Mouse (Mus musculus) bone marrow, adult 2 months (tissue): Measurements from ENCODE around the gene Hist2h2ac. TPM values are rescaled to one million over a fixed set of nuclear protein-coding genes. Genes with fewer than 3 reads are reported as not detected.
"Not testable (repeated sequence)": the region's sequence is repeated elsewhere in the genome, so short reads cannot be mapped to it uniquely, and the experiment has no call there.

Experiments
- H3K27ac ChIP-seq: fragments of 200-500 bp; 2 replicates; pipeline ENCODE4 v1.5.1; 2012; ENCODE audit warnings: low read depth, mild to moderate bottlenecking, control low read depth, inconsistent platforms, low read length; ENCODE audit not compliant: control insufficient read depth, poor library complexity, insufficient read depth
- H3K4me1 ChIP-seq: fragments of 200-500 bp; 2 replicates; pipeline ENCODE4 v1.6.1; 2011; ENCODE audit warnings: low read length; ENCODE audit not compliant: control insufficient read depth, insufficient read depth
- H3K4me3 ChIP-seq: fragments of 200-500 bp; replicated peaks from 2 replicates; pipeline ENCODE3; 2011; ENCODE audit warnings: mild to moderate bottlenecking, low read depth, low read length, control low read depth; ENCODE audit not compliant: control insufficient read depth
- CTCF ChIP-seq: fragments of 200-500 bp; IDR thresholded peaks from 2 replicates; pipeline ENCODE4 v1.5.1; 2011; ENCODE audit warnings: low read length, control low read depth; ENCODE audit not compliant: control insufficient read depth, insufficient read depth
- POLR2A ChIP-seq: fragments of 200-500 bp; IDR thresholded peaks from 2 replicates; pipeline ENCODE4 v1.6.1; 2011; ENCODE audit warnings: low read depth, mild to moderate bottlenecking, control low read depth, low read length, borderline replicate concordance; ENCODE audit not compliant: control insufficient read depth
- WGBS: fragments of 180-500 bp; shearing (Covaris S2); methylation state at CpG from one replicate; pipeline ENCODE4 v1.1.7; 2018; 5-methylcytosine and 5-hydroxymethylcytosine counted together
- polyA plus RNA-seq: library from polyadenylated mRNA; stranded (reverse); fragments of >200 nt; gene quantifications from 2 replicates; pipeline ENCODE4 v1.2.4, GENCODE M21; 2011; ENCODE audit warnings: low replicate concordance; ENCODE audit not compliant: missing spikeins, insufficient read depth, insufficient read length

Hist2h2ac gene
- polyA plus RNA-seq, 1 experiment, result 25.1 TPM

DNA sequence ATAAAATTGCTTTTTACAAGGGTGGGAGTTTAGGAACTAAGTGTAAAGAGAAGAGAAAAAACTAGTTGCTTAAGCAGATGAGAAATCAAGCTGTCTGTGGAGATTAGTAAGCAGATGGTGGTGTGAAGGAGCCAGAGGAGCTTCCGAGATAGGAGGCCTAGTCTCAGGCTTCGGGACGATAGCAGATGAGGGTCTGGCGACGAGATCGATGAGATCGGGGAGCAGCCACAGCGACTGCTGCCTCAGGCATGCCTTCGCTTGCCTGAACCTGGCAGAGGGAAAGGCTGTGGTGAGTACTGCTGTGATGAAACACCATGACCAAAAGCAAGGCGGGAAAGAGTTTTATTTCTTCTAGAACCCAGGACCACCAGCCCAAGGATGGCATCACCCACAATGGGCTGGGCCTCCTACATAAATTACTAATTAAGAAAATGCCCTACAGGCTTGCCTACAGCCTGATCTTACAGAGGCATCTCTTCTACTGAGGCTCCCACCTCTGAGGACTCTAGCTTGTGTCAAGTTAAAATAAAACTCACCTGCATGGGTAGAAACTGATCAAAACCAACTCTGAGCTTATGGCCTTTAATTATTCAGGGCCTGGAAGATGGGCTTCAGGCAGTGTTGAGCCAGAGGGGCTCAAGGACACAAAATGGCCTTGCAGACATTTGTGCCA, 34.1 kb upstream of the Hist2h2ac start:
- H3K4me3 ChIP-seq, result no peak overlapping the region
- peak overlapping the region; percentile 63 for H3K27ac ChIP-seq
- H3K4me1 ChIP-seq, result peaks cover 1% of the 10 kb centered on the region; the same call in 1 of the 2 replicates
- 61% methylated on average over 10 of the region's 10 CpGs for WGBS
- no peak for TF ChIP-seq POLR2A
- no peak for TF ChIP-seq CTCF

DNA sequence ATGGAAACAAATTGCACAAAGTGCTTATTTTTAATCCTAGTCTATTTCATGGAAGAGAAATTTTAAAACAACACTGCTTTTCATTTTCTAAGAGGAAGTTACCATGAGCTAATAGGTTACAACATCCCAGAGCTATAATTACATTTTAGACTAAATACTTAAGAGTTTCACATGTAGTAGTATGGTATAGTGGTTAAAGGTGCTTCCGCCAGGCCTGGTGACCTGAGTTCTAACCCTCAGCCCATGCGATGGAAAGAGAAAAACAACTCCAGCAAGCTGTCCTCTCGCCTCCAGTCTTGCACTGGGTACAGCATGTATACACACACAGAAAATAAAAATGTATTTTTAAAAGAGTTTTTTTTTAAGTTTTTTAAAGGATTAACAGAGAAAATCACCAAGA, 31.1 kb upstream of the Hist2h2ac start:
- H3K4me1 ChIP-seq, result peaks cover 3% of the 10 kb centered on the region
- WGBS, result 37% methylated on average over 3 of the region's 3 CpGs

DNA sequence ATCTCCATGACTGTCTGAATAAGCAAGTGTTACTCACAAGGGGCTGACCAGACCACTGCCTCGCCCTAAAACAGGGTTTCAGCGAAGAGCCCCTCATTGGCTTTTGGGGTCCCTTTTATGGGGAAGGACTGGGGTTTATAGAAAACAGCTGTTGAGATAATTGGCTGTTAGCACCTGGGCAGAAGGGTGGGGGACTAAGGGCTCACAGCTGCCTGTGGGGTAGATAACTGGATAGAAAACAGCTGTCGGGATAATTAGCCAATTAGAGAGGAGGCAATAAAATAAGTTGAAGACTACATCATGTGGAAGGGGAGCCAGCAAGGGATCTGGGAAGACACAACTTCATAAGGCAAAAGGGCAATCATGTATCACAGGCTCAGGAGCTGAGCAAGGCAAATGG, 30.2 kb upstream of the Hist2h2ac start:
- Histone ChIP-seq H3K27ac (peak overlapping the region; percentile 40; the same call in 1 of the 2 replicates), H3K4me1 (peaks cover 3% of the 10 kb centered on the region), H3K4me3 (no peak overlapping the region)
- WGBS, result 77% methylated on average over 3 of the region's 3 CpGs
- TF ChIP-seq POLR2A, result no peak
- TF ChIP-seq CTCF, result no peak

More for the DNA sequence above, 31.1 kb upstream of the Hist2h2ac start:
- TF ChIP-seq CTCF (no peak), POLR2A (no peak)
- H3K27ac ChIP-seq, result no peak overlapping the region; the same call in 1 of the 2 replicates
- no peak overlapping the region for H3K4me3 ChIP-seq

DNA sequence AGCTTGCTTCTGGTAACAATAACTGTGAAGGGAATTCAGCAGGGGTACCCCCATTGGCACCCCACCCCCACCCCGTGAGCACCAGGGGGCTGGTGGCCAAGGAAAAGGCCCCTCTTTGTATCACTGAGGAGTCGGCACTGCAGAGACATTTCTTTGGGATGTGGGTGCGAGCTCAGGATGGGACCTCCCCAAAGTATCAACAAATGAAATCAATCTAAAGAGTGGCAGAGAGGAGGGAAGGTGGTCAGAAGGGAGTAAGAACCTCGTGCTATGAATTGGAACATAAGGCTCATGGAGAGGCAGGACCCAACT, 28.3 kb upstream of the Hist2h2ac start:
- H3K27ac ChIP-seq, result peak overlapping the region; percentile 69; the same call in 1 of the 2 replicates
- TF ChIP-seq CTCF (no peak), POLR2A (no peak)
- peak overlapping the region; percentile 12 for H3K4me3 ChIP-seq
- H3K4me1 ChIP-seq, result peaks cover 4% of the 10 kb centered on the region
- 86% methylated on average over 4 of the region's 4 CpGs for WGBS

DNA sequence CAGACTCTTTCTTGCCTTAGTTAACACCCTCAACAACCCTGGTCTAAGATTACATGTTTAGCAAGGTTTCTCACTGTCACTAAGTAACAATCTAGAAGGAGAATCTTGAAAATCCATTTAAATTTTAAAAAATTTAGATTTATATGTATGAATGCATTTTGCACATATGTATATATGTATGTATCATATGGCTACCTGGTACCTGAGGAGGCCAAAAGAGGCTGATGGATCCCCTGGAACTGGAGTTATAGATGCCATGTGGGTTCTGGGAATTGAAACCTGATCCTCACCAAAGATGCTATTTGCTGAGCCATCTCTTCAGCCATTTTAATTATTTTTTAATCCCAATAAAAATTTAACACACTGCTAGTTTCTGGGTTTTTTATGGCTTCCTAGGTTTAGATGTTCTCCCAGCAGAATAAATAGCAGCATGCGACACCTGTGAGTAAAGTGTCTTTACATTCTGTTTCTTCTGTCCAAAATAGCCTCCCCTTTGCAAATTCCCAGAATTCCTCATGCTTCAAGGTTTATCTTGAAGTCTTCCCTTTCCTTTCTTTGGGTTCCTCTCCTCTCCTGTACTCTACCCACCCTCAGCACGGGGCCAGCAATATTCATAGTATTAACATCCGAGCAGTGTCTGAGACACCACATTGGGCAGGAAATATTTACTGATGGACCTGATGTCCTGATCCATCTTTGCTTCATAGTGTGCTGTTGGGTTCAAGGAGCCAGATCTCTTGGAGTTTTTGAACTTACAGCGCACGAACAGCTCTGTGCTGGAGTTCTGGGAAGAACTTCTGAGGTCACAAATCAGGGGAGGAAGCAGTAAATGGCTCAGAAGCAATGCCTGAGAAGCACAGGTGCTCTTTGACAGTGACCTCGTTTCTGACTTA, 27.7 kb upstream of the Hist2h2ac start:
- H3K27ac ChIP-seq, result peak overlapping the region; percentile 69
- TF ChIP-seq POLR2A (no peak), CTCF (no peak)
- 65% methylated on average over 6 of the region's 6 CpGs for WGBS
- peak overlapping the region; percentile 50 for H3K4me3 ChIP-seq
- peaks cover 7% of the 10 kb centered on the region for H3K4me1 ChIP-seq

DNA sequence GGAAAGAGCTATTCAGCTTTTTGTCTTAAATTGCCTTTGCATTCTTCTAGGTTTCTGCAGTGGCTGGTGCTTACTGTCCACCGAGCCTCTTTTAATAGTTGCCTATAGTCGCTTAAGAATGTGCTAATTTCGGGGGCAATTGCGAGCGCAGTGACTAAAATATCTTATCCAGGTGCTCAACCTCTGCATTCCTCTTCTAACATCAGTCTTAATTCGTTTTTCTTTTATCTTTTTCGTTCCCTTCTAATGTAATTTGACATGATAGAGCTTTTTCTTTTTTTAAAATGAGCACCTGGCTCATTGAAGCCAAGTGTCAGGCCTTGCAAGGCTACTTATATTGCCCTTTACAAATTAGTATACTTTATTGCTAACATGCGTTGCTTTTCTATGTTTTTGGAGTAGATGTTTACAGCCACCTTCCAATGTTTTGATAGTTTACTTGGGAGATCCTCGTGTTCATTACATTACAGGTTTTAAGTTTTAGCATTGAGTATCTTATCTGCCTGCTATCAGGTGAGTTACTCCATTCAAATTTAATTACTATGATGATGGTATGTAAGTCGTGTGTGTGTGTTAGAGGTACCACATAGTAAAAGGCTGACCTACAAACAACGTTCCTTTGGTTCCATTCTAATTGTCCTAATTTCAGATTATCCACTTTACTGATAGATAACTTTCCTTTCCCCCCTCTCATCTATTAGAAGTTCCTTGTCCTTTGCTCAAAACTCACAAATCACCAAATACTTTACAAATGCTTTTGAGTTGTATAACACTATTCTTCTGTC, 26.9 kb upstream of the Hist2h2ac start:
- 15% methylated on average over 11 of the region's 11 CpGs for WGBS
- Histone ChIP-seq H3K27ac (peak overlapping the region; percentile 88), H3K4me3 (peak overlapping the region; percentile 60), H3K4me1 (peaks cover 7% of the 10 kb centered on the region)
- TF ChIP-seq CTCF (no peak), POLR2A (no peak)

DNA sequence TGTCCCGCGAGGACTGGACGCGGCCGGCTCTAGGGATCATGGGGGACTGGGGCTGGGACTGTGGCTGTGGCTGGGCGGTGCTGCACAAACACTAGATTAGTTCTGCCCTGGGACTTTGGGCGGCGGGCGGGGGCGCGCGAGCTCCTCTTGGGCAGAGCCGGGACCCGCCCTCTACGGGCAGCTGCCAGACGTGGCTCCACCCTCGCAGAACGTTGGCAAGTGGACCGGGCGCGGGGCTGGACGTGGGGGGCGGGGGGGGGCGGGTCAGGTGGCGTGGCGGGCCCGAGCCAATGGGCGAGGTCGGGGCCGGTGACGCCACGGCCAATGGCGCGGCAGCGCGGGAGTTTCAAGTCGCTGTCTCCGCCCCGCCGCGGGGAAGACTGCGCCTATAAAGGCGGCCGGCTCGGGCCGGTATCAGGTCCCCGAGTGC, 25.8 kb upstream of the Hist2h2ac start, which contains the start of gene Hist2h3c1:
Gene Hist2h3c1, plus strand, starts transcription at position 259 of the 430 bp plus-strand sequence.
- Histone ChIP-seq H3K4me3 (peak within 1 kb of the TSS; percentile 60), H3K27ac (peak within 1 kb of the TSS; percentile 88)
- WGBS, result 0% methylated on average over 9 of the region's 47 CpGs
- not testable (repeated sequence) for H3K4me1 ChIP-seq

DNA sequence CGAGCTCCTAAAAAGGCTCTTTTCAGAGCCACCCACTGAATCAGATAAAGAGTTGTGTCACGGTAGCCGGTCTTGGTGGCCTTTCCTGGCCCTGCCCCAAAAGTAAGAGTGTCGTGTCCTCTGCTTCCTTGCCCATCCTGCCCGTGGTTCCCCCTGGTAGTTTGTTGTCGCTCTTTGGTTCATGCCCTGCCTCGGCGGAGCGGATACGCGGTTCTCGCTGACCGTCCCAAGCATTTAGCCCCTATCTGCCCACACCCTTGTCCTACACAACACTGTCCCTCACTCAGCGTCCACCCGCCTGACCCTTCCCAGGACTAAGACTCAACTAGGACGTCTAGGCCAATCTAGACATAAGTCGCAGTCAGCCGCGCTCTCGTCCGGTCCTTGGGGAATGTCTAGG, 25.3 kb upstream of the Hist2h2ac start:
- H3K4me3 ChIP-seq, result peak overlapping the region; percentile 53
- H3K4me1 ChIP-seq, result not testable (repeated sequence)
- peak; percentile 48; the same call in 1 of the 2 replicates for TF ChIP-seq POLR2A
- under 1% methylated on average over 11 of the region's 21 CpGs for WGBS
- H3K27ac ChIP-seq, result peak overlapping the region; percentile 81
